Mouse (Mus musculus) heart, postnatal 0 days (tissue): ENCODE measurements around the gene BC052040.

Experiments
- CTCF ChIP-seq: IDR thresholded peaks from 2 replicates; pipeline ENCODE4 v1.5.1; 2016; ENCODE audit warnings: antibody characterized with exemption, control low read depth, low read depth
- EP300 ChIP-seq: IDR thresholded peaks from 2 replicates; pipeline ENCODE4 v1.6.1; 2016; ENCODE audit warnings: antibody characterized with exemption, low read depth

GRCm38 (mm10) chr2:115774153-115774908 is 192.8 kb downstream of the BC052040 start:
- TF ChIP-seq CTCF (no peak), EP300 (no peak)
